Mouse (Mus musculus): ENCODE data around the gene Cgnl1.

Gene Cgnl1

DNA sequence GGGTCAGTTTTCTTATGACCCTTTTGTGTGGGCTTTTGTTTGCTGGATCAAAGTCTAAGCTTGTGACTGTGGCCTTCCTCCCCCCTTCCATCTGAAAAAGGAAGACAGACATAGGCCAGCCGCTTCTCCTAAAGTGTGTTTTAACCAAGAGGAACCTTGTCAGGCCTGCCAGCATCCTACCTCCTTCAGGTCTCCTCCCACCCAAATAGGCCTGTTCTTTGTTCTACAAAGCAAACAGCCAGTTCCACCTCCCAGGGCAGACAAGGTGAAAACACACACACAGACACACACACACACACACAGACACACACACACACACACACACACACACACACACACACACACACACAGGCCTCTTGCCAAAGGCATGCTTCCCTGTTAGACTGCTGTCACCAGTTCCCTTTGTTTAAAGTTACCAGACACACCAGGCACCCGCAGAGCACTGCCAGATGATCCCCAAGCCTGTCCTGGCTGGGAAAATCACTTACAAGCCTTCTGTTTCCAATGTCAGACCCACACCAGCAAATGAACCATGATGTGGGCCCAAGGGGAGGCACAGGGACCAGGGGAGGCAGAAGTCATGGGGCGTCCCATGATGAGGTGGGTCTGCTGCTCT lies 95.5 kb downstream of the Cgnl1 start:
- in situ Hi-C loops (cut with MboI; ENCODE audit: low sequenced_read_pairs): no loop called here

DNA sequence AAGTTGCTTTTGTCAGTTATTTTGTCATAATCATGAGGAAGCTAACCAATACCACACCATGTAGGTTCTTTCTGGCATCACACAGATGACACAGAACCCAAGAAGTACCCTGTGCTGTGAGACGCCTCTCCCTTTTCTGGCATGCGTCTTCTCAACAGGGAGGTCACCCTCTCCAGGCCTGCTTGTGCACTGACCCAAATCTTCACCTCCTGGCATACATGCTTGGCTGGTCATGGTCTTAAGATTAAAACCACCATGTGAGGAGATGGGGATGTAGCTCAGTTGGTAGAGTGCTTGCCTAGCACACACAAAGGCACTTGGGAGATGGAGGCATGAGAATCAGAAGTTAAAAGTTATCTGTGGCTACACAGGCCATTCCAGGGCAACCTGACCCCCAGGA lies 96.2 kb downstream of the Cgnl1 start:
- in situ Hi-C loops (cut with MboI; ENCODE audit: low sequenced_read_pairs): no loop called here

DNA sequence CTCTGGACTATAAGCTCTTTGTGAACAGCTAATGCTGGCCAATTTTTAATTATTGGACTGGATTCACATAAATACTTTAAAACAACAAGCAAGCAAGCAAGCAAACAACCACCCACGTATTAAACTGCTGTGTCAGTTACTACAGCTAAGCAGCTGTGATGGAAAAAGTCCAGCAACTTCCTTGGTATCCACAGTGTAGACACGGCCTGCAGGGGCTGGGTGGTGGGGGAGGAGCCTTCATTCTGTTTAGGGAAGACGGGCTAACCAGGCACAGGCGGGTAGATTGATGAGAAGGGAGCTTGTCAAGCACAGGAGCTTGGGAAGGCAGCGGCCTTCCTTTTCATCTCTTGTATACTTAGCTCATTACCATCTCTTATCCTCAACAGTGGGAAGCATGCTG lies 96.9 kb downstream of the Cgnl1 start:
- in situ Hi-C loops (cut with MboI; ENCODE audit: low sequenced_read_pairs): no loop called here

DNA sequence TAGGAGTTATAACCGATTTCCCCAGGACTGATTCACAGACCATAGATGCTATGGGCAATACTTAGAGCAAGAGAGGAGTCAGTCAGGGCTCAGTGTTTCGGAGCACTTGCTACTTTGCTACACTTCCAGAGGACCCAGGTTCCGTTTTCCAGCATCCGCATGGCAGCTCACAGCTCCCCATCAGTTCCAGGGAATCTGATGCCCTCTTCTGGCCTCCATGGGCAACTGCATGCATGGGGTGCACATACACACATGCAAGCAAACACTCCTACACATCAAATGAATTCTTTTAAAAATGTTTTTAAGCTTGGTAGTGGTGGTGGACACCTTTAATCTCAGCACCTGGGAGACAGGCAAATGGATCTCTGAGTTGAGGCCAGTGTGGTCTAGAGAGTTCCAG lies 98.9 kb downstream of the Cgnl1 start:
- in situ Hi-C loops (cut with MboI; ENCODE audit: low sequenced_read_pairs): no loop called here

DNA sequence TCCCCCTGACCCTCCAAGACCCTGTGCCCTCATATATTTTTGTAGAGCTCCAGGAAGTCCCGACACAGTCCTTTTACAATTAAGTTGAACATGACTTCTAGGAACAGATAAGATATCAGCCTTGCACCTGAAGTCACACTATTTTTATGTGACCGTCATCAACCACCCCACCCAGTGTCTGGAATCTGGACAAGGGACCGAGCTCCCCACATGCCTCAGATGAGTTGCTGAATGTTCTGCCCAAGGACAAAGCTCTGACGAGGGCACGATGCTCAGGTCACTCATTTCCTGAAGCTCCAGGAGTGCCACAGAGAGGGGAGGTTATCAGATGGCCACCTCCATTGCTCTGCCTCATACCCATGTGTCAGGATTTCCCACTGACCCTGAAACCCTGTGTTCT lies 100.7 kb downstream of the Cgnl1 start:
- in situ Hi-C loops (cut with MboI; ENCODE audit: low sequenced_read_pairs): no loop called here

DNA sequence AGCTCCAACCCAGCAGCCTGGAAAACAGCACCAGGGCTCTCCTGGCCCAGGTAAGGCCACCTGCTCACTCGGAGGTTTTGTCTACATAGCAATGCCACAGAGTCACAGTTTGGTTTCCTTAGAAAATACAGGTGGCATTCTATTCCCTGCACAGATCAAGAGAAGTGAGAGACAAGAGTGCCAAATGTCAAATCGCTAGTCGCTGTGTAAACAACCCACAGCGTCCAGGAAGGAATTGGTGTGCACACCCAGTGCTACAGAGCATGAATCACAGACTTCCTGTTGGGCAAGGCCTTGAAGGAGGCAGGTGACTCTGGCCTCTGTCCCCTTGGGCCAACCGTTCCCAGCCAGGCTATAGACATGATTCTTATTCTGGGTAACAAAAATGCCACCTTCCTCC lies 103.8 kb downstream of the Cgnl1 start:
- in situ Hi-C loops (cut with MboI; ENCODE audit: low sequenced_read_pairs): no loop called here

DNA sequence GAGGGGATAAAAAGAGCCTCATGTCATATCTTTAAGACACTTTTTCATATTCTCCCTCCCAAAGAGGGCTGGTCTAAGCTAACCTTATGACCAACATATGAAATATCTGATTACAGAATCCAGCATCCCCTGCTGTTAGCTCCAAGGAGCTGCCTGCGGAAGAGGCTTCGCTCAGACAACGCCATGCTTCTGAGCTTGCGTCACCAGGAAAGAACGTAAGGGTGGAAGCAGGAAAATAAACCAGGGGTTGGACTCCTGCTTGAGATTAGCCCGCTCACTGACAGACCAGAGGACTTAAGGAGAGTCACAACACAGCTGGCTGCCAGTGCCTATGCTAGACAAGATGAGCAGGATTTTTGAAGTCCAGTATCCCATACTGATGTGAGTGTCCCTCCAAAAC lies 105.0 kb downstream of the Cgnl1 start:
- in situ Hi-C loops (cut with MboI; ENCODE audit: low sequenced_read_pairs): no loop called here

DNA sequence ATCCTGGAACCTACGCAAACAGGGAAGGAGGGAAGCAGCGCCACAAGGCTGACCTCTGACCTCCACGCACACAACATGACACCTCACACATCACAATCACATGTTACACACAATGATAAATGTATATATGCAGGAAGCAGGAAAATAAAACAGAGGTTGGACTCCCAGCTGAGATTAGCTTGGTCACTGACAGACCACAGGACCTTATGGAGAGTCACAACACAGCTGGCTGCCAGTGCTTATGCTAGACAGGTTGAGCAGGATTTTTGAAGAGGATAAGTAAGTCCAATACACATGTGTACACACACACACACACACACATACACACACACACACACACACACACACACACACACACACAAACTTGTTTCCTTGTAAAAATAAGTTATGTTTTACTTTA lies 105.9 kb downstream of the Cgnl1 start:
- in situ Hi-C loops (cut with MboI; ENCODE audit: low sequenced_read_pairs): no loop called here

DNA sequence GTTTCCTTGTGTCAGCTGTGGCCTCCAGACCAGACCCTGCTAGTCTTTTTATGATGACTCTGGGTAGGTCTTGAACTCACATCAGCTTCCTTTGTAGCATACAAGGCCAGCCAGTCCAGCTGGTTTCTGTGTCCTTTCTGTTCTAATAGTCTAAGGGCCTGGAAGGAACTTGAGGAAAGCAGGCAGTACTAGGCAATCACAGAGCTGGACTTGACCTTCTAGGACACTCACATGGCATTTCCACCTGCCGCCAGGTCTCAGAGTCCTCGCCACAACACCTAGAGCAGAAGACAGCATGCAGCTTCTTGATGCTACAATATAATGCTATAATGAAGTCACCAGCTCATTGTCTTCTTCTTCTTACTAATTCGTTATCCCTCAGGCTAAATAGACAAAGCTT lies 106.5 kb downstream of the Cgnl1 start:
- in situ Hi-C loops (cut with MboI; ENCODE audit: low sequenced_read_pairs): no loop called here

DNA sequence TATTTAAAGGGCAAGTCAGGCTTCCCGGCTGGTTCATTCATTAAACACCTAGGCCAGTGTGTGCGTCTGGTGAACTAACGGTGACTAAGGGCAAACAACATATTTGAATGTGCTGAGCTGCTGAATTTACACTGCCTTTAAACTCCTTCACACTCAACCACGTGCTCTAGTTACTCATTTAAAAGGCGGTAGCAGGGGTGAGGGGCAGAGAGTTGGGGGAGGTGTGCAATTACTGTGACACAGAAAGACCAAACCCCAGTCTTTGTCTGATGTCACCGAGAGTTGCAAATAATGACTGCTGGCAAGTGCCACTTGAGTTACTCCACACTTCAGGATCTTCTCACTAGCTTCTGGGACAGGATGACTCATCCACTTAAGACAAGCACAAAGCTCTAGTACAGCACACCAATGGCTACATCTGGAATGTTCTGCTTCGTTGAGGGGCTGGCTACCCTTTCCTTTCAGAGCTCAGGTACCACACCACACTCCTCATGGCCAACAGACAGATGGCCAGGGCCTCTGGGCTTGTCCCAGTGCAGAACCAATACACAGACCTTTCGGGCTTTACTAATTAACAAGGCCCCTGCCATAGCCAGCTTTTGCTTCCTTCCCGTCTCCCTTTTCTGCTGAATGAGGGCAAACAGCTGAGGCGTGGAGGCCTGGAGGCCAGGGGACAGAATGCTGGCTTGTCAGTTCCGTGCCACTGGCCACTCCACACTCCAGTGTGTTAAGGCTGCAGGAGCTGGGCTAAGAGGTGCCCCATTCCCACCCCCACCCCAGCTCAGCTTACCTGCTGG lies 107.8 kb downstream of the Cgnl1 start:
- in situ Hi-C loops (cut with MboI; ENCODE audit: low sequenced_read_pairs): no loop called here

DNA sequence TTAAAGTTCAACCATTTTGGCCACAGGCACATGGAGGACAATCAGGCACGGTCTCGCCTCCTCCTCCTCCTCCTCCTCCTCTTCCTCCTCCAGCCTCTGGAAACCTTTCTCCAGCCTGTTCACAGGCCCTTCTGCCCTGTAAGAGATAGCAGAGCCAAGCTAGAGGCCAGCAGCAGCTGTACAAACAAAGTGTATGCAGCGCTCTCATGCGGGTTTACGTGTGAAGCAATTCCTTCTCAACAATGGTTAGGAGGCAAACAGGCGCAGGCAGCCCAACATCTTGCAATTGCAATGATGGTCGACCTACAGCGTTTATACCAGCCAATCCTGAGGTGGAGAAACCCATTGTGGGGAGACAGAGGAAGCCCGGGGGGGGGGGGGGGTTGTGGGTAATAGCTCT lies 110.9 kb downstream of the Cgnl1 start:
- in situ Hi-C loops (cut with MboI; ENCODE audit: low sequenced_read_pairs): no loop called here

DNA sequence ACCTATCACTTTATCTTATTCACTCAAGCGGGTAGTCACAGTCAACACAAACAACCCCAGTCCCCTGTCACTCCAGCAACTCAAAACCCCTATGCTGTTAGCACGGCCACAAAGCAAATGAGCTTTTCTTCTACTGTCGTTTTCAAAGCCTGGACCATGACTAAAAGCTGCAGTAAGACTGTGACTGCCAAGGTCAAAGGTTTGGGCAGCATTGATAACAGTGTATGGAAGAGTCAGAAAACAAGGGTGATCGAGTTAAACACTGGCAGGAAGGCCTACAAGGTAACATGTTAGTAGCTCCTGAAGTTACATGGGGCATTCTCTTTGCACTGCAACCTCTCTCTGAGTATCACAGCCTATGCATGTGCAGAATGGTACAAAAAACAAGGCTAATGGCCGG lies 111.7 kb downstream of the Cgnl1 start:
- in situ Hi-C loops (cut with MboI; ENCODE audit: low sequenced_read_pairs): no loop called here

DNA sequence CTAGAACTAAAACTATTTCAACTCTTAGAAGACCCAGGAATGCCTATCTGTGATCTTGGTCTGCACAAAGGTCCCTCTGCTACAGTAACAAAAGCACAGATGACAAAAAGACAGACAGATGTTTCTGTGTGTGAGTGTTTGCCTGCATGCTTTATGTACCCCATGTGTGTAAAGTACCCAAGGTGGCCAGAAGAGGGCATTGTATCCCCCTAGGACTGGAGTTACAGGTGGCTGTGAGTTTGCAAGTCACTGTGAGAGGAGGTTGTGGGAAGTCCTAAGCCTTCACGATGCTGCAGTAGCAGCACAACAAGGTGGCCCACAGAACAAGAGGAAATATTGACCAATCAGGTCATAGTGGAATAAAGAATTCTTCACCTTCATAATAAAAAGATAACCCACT lies 114.2 kb downstream of the Cgnl1 start:
- in situ Hi-C loops (cut with MboI; ENCODE audit: low sequenced_read_pairs): no loop called here

DNA sequence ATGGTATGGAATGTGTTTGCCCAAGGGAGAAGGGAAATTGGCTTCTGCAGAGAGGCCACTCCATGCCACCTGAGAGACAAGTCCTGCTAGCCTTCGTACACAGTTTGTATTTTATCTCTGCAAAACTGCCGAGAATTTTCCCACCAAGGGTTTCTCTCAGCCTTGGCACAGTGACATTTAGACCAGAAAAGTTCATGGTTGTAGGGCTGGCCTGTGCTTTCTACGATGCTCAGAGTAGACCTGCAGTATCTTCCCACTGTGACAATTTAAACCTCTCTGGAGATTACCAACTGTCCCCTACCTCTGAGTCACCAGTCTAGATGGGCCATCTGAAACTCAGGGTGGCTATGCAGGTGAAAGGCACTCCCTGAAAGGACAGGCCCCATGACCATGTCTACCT lies 116.5 kb downstream of the Cgnl1 start:
- in situ Hi-C loops (cut with MboI; ENCODE audit: low sequenced_read_pairs): no loop called here

DNA sequence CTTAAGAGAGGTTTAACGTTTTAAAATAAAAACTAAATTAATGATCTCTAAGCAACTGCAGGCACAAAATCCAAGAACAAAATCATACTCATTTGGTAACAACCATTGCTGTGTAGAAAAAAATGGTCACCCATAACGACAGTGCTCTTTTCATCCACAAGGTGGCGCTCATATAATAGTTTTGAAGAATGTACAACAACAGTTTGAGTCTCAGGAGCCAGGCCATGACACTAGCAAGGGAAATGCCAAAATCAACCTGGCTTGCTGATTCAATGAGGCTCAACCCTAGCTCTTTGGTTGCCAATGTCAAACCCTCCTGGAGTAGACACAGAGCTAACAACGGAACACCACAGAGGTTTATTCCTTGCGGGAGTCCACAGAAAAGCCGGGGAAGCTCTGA lies 125.3 kb downstream of the Cgnl1 start:
- in situ Hi-C loops (cut with MboI; ENCODE audit: low sequenced_read_pairs): loop anchor here (5.0 to 25.0 kb wide), 3 partner anchors 156 to 766 kb away; no protein-coding TSS in a partner anchor

DNA sequence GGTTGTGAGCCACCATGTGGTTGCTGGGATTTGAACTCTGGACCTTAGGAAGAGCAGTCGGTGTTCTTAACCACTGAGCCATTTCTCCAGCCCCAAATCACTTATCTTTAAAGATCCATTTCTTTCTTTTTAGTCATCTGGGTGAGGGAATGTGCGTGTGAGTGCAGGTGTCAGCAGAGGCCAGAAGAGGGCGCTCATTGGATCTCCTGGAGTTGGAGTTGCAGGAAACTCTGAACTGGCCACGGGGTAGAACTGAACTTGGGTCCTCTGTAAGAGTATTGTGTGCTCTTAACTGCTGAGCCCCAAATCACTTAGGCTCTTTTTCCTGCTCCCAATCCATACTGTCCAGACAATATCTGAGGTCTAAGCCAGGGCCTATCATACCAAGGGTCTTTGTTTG lies 127.8 kb downstream of the Cgnl1 start:
- in situ Hi-C loops (cut with MboI; ENCODE audit: low sequenced_read_pairs): loop anchor here (10.0 to 25.0 kb wide), 2 partner anchors 551 to 769 kb away; no protein-coding TSS in a partner anchor

DNA sequence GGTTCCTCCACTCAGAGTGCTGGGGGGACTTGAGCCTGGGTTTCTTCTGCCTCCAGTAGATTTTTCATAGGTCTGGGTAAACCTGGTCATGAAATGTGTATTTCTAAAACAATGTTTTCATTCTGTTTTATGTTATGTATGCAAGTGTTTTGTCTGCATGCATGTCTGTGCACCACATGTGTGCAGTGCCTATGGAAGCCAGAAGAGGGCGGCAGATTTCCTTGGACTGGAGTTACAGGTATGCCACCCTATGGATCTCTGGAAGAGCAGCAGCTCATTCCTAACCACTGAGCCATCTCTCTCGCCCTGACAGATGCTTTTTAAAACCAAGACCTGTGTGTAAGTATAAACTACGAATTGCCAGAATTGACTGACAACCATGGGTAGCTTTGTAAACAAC lies 129.1 kb downstream of the Cgnl1 start:
- in situ Hi-C loops (cut with MboI; ENCODE audit: low sequenced_read_pairs): loop anchor here (10.0 to 25.0 kb wide), 2 partner anchors 553 to 770 kb away; no protein-coding TSS in a partner anchor

DNA sequence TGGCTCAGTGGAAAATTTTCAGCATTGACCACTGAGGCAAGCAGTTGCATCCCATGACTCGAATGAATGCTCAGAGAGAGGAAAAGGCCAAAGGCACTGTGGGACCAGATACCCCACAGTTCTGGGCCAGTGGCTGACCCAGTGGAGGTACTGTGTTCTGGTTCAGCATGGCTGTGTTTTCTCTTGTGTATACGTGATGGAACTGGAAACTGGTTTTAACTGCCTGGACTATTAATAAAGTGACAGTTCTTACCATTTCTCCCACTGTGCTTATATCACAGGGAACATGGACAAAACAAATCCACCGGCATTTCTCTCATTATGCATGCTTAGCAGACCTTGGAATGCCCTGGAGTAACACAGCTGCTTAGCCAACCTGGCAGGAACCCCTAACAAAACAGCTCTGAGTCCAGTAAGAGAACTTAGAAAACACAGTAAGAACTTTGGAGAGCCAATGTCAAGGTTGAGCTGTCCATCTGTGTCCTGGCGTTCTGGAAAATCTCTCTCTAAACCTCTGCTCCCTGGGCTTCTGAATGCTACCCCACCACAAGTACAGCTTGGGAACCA lies 131.0 kb downstream of the Cgnl1 start:
- in situ Hi-C loops (cut with MboI; ENCODE audit: low sequenced_read_pairs): loop anchor here (10.0 to 25.0 kb wide), 2 partner anchors 554 to 772 kb away; no protein-coding TSS in a partner anchor

DNA sequence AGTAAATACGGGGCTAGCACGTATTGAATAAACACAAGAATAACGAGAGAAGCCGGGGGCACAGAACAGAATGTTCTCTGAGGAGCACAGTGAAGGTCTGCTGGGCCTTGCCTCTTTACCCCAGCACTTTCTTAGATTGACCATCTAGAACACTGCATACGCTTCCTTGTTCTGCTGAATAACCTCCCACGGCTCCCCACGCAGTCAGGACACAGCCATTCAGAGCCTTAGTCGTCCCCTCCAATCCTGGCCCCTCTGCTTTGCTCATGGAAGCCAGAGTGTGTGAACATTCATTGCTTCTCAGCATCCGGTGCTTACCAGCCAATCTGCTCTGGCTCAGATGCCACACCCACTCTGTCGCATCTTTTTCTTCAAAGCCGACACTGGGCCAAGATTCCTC lies 133.2 kb downstream of the Cgnl1 start:
- in situ Hi-C loops (cut with MboI; ENCODE audit: low sequenced_read_pairs): loop anchor here (25.0 kb wide), 1 partner anchor 774 kb away; no protein-coding TSS in a partner anchor

DNA sequence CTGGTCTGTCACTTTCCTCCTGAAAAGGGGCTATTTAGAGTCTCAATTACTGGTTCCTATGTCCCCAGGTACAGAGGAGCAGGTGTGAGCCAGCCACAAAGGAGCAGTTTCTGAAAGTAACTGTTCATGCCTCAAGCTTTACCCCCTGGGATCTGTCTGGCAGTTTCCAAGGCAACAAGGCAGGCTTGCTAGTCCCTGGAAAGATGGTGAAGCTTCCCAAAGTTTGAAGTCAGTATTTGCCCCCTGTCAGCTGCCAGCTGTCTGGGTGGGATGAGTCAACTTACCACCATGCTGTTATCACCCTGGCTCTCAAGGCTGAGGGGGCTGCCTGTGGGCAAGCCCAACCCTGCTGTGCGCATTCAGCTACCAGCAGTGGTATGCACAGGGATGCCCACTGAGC lies 134.5 kb downstream of the Cgnl1 start:
- in situ Hi-C loops (cut with MboI; ENCODE audit: low sequenced_read_pairs): loop anchor here (25.0 kb wide), 1 partner anchor 775 kb away; no protein-coding TSS in a partner anchor

DNA sequence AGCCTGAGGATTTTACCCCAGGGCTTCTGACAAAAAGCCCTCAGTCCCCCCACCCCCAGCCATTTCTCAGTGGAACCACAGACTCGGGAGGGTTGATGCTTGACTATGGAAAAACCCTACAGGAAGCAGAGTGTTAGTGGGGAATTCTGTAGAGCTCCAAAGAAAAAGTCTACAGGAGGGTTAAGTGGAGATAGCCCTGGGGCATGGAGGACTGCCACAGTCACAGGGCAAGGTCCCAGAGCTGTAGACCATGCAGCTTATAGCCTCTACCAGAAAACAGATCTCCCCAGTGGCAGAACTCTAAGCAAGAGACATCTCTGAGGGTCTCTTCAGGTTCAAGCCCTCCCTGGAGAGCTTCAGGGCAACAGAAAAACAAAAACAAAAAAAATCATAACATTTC lies 135.8 kb downstream of the Cgnl1 start:
- in situ Hi-C loops (cut with MboI; ENCODE audit: low sequenced_read_pairs): loop anchor here (25.0 kb wide), 1 partner anchor 777 kb away; no protein-coding TSS in a partner anchor

DNA sequence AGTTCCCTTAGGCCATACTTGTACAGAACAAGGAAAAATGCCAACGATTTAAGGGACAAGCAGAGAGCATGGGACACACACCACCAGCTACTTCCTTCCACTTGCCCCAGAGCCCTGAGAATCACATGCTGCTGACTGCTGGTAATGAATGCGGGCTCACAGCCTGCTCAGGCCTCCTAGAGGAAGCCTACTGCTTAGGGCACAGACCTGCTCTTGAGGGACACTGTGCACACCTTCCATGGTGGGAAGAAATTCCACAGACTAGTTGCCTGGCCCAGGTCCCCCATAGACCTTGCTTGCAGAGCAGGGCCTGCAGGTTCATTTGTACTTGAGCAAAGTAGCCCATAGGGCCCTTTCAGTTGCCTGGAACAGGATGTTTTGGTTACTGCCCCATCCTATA lies 136.5 kb downstream of the Cgnl1 start:
- in situ Hi-C loops (cut with MboI; ENCODE audit: low sequenced_read_pairs): loop anchor here (25.0 kb wide), 1 partner anchor 777 kb away; no protein-coding TSS in a partner anchor

Measured in CH12F3 (cell line).